Mouse (Mus musculus) neural tube, embryonic 13.5 days (tissue): ENCODE measurements at regions not wholly inside any gene's neighbourhood (a gene's known extent, or its start where the extent isn't known, plus 50 kb on each side); places are given as distances from the start of the nearest gene placed in this dataset.

Experiments used
- ATAC-seq: fragments of 200-750 bp; cut with Nextera tagmentation; 2 replicates; pipeline ENCODE4 v1.8.0; 2017; ENCODE audit warnings: low read depth, mild to moderate bottlenecking, moderate TSS enrichment, moderate library complexity
- H3K27ac ChIP-seq: fragments of 300-500 bp; sonication (generic); replicated peaks from 2 replicates; pipeline ENCODE4 v1.5.1; 2015; ENCODE audit warnings: moderate library complexity, mild to moderate bottlenecking, inconsistent platforms
- H3K27me3 ChIP-seq: fragments of 300-500 bp; sonication (generic); 2 replicates; pipeline ENCODE4 v1.6.1; 2015; ENCODE audit warnings: mild to moderate bottlenecking, inconsistent platforms
- H3K36me3 ChIP-seq: fragments of 300-500 bp; sonication (generic); 2 replicates; pipeline ENCODE4 v1.6.1; 2015; ENCODE audit warnings: mild to moderate bottlenecking, inconsistent platforms
- H3K4me1 ChIP-seq: fragments of 300-500 bp; sonication (generic); replicated peaks from 2 replicates; pipeline ENCODE4 v1.6.1; 2015; ENCODE audit warnings: inconsistent platforms
- H3K4me2 ChIP-seq: fragments of 300-500 bp; sonication (generic); 2 replicates; pipeline ENCODE4 v1.6.1; 2015; ENCODE audit warnings: inconsistent platforms, mild to moderate bottlenecking, moderate library complexity
- H3K4me3 ChIP-seq: fragments of 300-500 bp; sonication (generic); 2 replicates; pipeline ENCODE4 v1.5.1; 2015; ENCODE audit warnings: mild to moderate bottlenecking, inconsistent platforms
- H3K9ac ChIP-seq: fragments of 300-500 bp; sonication (generic); 2 replicates; pipeline ENCODE4 v1.6.1; 2015; ENCODE audit warnings: moderate library complexity, mild to moderate bottlenecking, inconsistent platforms
- H3K9me3 ChIP-seq: fragments of 300-500 bp; sonication (generic); 2 replicates; pipeline ENCODE4 v1.6.1; 2016; ENCODE audit warnings: inconsistent platforms
- WGBS: fragments of 180-500 bp; shearing (Covaris S2); methylation state at CpG from one replicate; pipeline ENCODE4 v1.1.7; 2015; 5-methylcytosine and 5-hydroxymethylcytosine counted together

GRCm38 (mm10) chr2:46533395-46533794, 1416.2 kb upstream of the Zeb2 start:
- Histone ChIP-seq H3K27ac (no peak overlapping the region), H3K4me2 (no peak overlapping the region), H3K27me3 (no peaks in the 10 kb centered on the region), H3K4me1 (no peaks in the 10 kb centered on the region), H3K9ac (no peak overlapping the region), H3K36me3 (no peaks in the 10 kb centered on the region), H3K9me3 (no peaks in the 10 kb centered on the region), H3K4me3 (no peak overlapping the region)
- no peak for ATAC-seq
- 79% methylated on average over 1 of the region's 1 CpGs for WGBS

GRCm38 (mm10) chr2:46530686-46531085, 1413.5 kb upstream of the Zeb2 start:
- Histone ChIP-seq H3K4me2 (no peak overlapping the region), H3K9ac (no peak overlapping the region), H3K36me3 (no peaks in the 10 kb centered on the region), H3K9me3 (no peaks in the 10 kb centered on the region), H3K4me1 (no peaks in the 10 kb centered on the region), H3K4me3 (no peak overlapping the region), H3K27me3 (no peaks in the 10 kb centered on the region), H3K27ac (no peak overlapping the region)
- 79% methylated on average over 1 of the region's 1 CpGs for WGBS
- ATAC-seq, result no peak

- no peak overlapping the region for H3K27ac ChIP-seq
- no peak overlapping the region for H3K4me3 ChIP-seq
- no peaks in the 10 kb centered on the region for H3K36me3 ChIP-seq
- WGBS, result 19% methylated on average over 4 of the region's 4 CpGs
- no peaks in the 10 kb centered on the region for H3K9me3 ChIP-seq
- no peak overlapping the region for H3K4me2 ChIP-seq
- no peaks in the 10 kb centered on the region for H3K27me3 ChIP-seq
- ATAC-seq, result no peak
- no peak overlapping the region for H3K9ac ChIP-seq
- H3K4me1 ChIP-seq, result 0 out of 2 replicates have a peak, but pooled peaks cover 6% of the 10 kb centered on the region
Observed at GRCm38 (mm10) chr2:46525223-46525622, 1408.0 kb upstream of the Zeb2 start.

GRCm38 (mm10) chr2:46524625-46525024, 1407.4 kb upstream of the Zeb2 start:
- WGBS, result 42% methylated on average over 6 of the region's 6 CpGs

DNA sequence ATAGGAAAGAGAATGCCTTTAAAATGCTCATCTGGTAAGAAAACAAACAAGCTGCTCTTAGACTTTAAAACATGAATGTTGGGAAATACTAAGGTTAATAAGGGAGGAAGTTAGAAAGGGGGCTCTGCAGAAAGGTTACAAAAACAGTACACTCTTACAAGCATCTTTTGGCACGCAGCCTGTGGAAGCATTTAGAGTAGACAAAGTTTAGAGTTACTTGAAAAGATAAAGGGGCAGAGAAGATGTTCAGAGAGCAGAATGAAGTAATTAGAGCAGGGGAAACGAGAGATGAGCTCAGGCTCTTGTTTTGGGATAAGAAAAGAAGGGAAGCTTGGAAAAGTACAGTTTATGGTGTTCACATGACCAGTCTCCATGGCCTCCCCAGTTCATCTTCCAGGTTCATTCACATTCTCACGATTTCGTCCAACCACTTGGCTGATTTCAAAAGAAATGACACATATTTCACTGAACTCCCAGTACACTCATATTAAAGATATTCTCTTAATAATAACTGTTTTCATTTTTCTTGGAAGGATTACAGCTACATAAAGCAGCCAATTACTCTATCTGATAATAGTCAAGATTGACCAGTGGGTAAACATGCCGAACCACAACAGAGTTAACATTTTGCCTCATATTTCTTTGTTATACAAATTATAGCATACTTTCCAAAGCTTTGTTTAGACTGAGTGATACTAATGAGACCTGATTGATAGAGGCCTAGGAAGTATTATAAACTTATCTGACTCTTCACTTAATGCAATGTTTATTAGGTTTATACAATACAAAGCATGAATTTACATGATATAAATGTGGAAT, 1404.2 kb upstream of the Zeb2 start:
- Histone ChIP-seq H3K27me3 (no peaks in the 10 kb centered on the region), H3K27ac (no peak overlapping the region), H3K9ac (no peak overlapping the region), H3K4me2 (no peak overlapping the region), H3K4me3 (no peak overlapping the region), H3K9me3 (no peaks in the 10 kb centered on the region), H3K36me3 (no peaks in the 10 kb centered on the region), H3K4me1 (0 out of 2 replicates have a peak, but pooled peaks cover 6% of the 10 kb centered on the region)
- 69% methylated on average over 5 of the region's 5 CpGs for WGBS
- no peak for ATAC-seq

More at GRCm38 (mm10) chr2:46524625-46525024, 1407.4 kb upstream of the Zeb2 start:
- Histone ChIP-seq H3K4me1 (0 out of 2 replicates have a peak, but pooled peaks cover 6% of the 10 kb centered on the region), H3K9me3 (no peaks in the 10 kb centered on the region), H3K4me3 (no peak overlapping the region), H3K9ac (no peak overlapping the region), H3K27ac (no peak overlapping the region), H3K4me2 (no peak overlapping the region), H3K27me3 (no peaks in the 10 kb centered on the region), H3K36me3 (no peaks in the 10 kb centered on the region)
- ATAC-seq, result no peak

DNA sequence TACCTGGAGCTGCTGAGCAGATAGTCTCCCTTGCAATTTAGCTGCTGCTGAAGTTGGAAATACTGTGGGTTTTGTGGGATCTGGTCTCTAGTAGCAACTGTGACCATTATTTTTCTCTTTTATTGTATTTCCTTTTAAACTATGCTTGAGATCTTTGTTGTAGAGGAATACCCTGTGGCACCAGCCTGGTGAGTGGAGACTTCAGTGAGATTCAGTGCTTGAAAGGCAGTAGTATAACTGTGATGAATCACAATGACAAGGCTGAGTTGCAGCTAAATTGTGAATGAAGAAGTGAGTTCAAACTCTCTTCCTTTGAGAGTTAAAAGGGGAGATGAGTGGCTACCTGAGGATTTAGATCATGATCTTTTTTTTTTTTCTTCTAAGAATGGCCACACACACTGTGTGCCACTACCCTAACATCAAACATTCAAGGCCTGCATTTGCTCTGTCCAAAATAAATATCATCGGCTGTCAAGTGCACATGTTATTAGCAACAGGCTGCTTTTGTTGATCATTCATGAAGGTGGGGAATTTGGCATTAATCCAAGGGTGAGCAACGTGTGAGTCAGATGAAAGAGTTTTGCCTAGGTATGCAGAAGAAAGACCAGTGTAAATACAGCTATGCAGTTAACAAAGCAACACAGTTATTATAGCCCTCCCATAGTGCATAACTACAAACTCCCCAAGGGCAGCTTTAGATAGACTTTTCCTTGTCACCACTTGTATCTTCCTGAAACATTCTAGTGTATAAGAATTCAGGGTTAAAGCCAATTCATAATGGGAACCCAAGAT, 1395.2 kb upstream of the Zeb2 start:
- Histone ChIP-seq H3K4me2 (no peak overlapping the region), H3K27me3 (no peaks in the 10 kb centered on the region), H3K36me3 (no peaks in the 10 kb centered on the region), H3K9ac (no peak overlapping the region), H3K27ac (no peak overlapping the region), H3K9me3 (no peaks in the 10 kb centered on the region), H3K4me1 (no peaks in the 10 kb centered on the region), H3K4me3 (no peak overlapping the region)
- no peak for ATAC-seq
- 48% methylated on average over 2 of the region's 2 CpGs for WGBS

GRCm38 (mm10) chr2:46506951-46507350, 1389.8 kb upstream of the Zeb2 start:
- no peak for ATAC-seq
- 67% methylated on average over 1 of the region's 1 CpGs for WGBS
- no peak overlapping the region for H3K27ac ChIP-seq

GRCm38 (mm10) chr2:46503074-46503473, 1385.9 kb upstream of the Zeb2 start:
- WGBS, result 85% methylated on average over 2 of the region's 2 CpGs
- Histone ChIP-seq H3K4me1 (no peaks in the 10 kb centered on the region), H3K36me3 (no peaks in the 10 kb centered on the region), H3K4me2 (no peak overlapping the region), H3K27me3 (no peaks in the 10 kb centered on the region), H3K9me3 (no peaks in the 10 kb centered on the region), H3K4me3 (no peak overlapping the region), H3K9ac (no peak overlapping the region), H3K27ac (no peak overlapping the region)
- ATAC-seq, result no peak

More at GRCm38 (mm10) chr2:46506951-46507350, 1389.8 kb upstream of the Zeb2 start:
- Histone ChIP-seq H3K4me1 (no peaks in the 10 kb centered on the region), H3K9me3 (no peaks in the 10 kb centered on the region), H3K27me3 (no peaks in the 10 kb centered on the region), H3K9ac (no peak overlapping the region), H3K4me2 (no peak overlapping the region), H3K4me3 (no peak overlapping the region), H3K36me3 (no peaks in the 10 kb centered on the region)

DNA sequence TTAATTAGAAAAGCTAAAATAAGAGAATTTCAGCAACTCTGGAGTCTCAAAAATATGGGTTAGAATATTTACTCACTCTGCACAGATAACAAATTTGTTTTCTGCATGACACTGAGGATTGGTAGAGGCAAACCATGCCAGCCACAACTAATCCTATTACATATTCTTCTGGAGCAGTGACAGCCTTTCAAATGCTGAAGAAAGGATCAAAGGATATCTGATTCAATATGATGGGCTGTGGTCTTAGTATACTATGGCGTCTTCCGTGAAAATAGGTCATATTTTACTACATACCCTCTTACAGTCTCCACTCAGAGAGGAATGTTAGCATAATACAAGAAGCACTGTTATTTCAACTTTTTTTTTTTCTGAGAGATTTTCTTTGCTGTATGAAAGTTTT, 1375.1 kb upstream of the Zeb2 start:
- WGBS, result 74% methylated on average over 2 of the region's 2 CpGs

GRCm38 (mm10) chr2:46491081-46491480, 1373.9 kb upstream of the Zeb2 start:
- WGBS, result 91% methylated on average over 2 of the region's 2 CpGs
- no peak overlapping the region for H3K4me2 ChIP-seq
- H3K36me3 ChIP-seq, result no peaks in the 10 kb centered on the region

More for the DNA sequence above, 1375.1 kb upstream of the Zeb2 start:
- Histone ChIP-seq H3K27me3 (no peaks in the 10 kb centered on the region), H3K36me3 (no peaks in the 10 kb centered on the region), H3K4me3 (no peak overlapping the region), H3K9ac (no peak overlapping the region), H3K9me3 (peaks cover 6% of the 10 kb centered on the region; the same call in 1 of the 2 replicates), H3K4me1 (no peaks in the 10 kb centered on the region), H3K4me2 (no peak overlapping the region), H3K27ac (no peak overlapping the region)
- no peak for ATAC-seq

GRCm38 (mm10) chr2:46468936-46469629, 1351.9 kb upstream of the Zeb2 start:
- no peak for ATAC-seq
- no peak overlapping the region for H3K27ac ChIP-seq
- H3K36me3 ChIP-seq, result no peaks in the 10 kb centered on the region
- H3K9me3 ChIP-seq, result no peaks in the 10 kb centered on the region
- peaks cover 10% of the 10 kb centered on the region for H3K4me1 ChIP-seq
- no peak overlapping the region for H3K4me2 ChIP-seq
- no peak overlapping the region for H3K9ac ChIP-seq
- no peaks in the 10 kb centered on the region for H3K27me3 ChIP-seq
- 68% methylated on average over 5 of the region's 5 CpGs for WGBS
- H3K4me3 ChIP-seq, result no peak overlapping the region

More at GRCm38 (mm10) chr2:46491081-46491480, 1373.9 kb upstream of the Zeb2 start:
- Histone ChIP-seq H3K4me3 (no peak overlapping the region), H3K4me1 (no peaks in the 10 kb centered on the region), H3K9me3 (peaks cover 6% of the 10 kb centered on the region; the same call in 1 of the 2 replicates), H3K27ac (no peak overlapping the region), H3K27me3 (no peaks in the 10 kb centered on the region), H3K9ac (no peak overlapping the region)
- no peak for ATAC-seq

DNA sequence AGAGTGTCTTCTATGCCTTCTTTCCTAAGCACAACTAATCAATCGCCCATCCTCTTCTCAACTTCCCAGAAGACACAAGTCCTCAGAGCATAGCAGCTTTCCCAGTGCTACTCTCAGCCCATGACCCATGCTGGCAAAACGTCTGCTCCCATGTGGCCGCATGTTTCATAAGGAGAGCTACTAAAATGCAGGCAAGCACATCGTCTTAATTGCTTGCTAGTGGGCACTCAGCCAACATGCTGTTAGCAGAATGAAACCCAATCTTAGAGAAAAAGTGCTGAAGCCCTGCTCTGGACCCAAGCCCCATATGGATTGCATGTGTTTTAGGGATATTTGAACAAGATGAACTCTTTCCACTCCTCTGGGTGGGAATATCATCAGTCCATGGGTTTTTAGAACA, 1348.2 kb upstream of the Zeb2 start:
- WGBS, result 34% methylated on average over 4 of the region's 4 CpGs
- peak; percentile 61; the same call in 1 of the 2 replicates for ATAC-seq

More for the DNA sequence above, 1348.2 kb upstream of the Zeb2 start:
- H3K9me3 ChIP-seq, result no peaks in the 10 kb centered on the region
- H3K4me1 ChIP-seq, result peaks cover 10% of the 10 kb centered on the region
- H3K4me3 ChIP-seq, result no peak overlapping the region
- H3K9ac ChIP-seq, result no peak overlapping the region
- H3K4me2 ChIP-seq, result no peak overlapping the region
- H3K27me3 ChIP-seq, result no peaks in the 10 kb centered on the region
- H3K27ac ChIP-seq, result no peak overlapping the region
- H3K36me3 ChIP-seq, result no peaks in the 10 kb centered on the region
